Mouse (Mus musculus): ENCODE data around the gene Pex14. TPM values are rescaled to one million over a fixed set of nuclear protein-coding genes. Genes with fewer than 3 reads are reported as not detected.

The Pex14 gene
- polyA plus RNA-seq, 1 experiment = 17.3 TPM

- 94% methylated on average over 15 of the region's 15 CpGs for WGBS
- H3K36me3 ChIP-seq (ENCODE audit: control insufficient read depth, insufficient read depth, low read length) = no peaks in the 10 kb centered on the region
- TF ChIP-seq POLR2A (IDR thresholded peaks at IDR 0.05; ENCODE audit: low read depth, low read length) = no peak
- TF ChIP-seq CTCF (IDR thresholded peaks at IDR 0.05; ENCODE audit: extremely low read depth, insufficient read depth, insufficient read length, insufficient replicate concordance) = no peak
- DNase-seq (ENCODE audit: low read depth in 1 of 2, low spot score in 2 of 2) = no peak
- no peak overlapping the region for H3K27ac ChIP-seq (ENCODE audit: insufficient read depth, low read length)
- H3K4me1 ChIP-seq (ENCODE audit: control insufficient read depth, insufficient read depth, insufficient read length) = no peaks in the 10 kb centered on the region
- H3K4me3 ChIP-seq (ENCODE audit: extremely low read depth, insufficient read depth, insufficient read length) = no peak overlapping the region
- no peaks in the 10 kb centered on the region for H3K27me3 ChIP-seq (ENCODE audit: control insufficient read depth, insufficient read depth, low read length)
These were observed 180.8 kb downstream of the Pex14 start for GRCm38 (mm10) chr4:148918707-148919447.

GRCm38 (mm10) chr4:148915849-148916248, 183.8 kb downstream of the Pex14 start:
- Histone ChIP-seq H3K4me3 (ENCODE audit: extremely low read depth, insufficient read depth, insufficient read length) (no peak overlapping the region), H3K27me3 (ENCODE audit: control insufficient read depth, insufficient read depth, low read length) (no peaks in the 10 kb centered on the region), H3K36me3 (ENCODE audit: control insufficient read depth, insufficient read depth, low read length) (no peaks in the 10 kb centered on the region), H3K4me1 (ENCODE audit: control insufficient read depth, insufficient read depth, insufficient read length) (no peaks in the 10 kb centered on the region), H3K27ac (ENCODE audit: insufficient read depth, low read length) (no peak overlapping the region)
- TF ChIP-seq POLR2A (IDR thresholded peaks at IDR 0.05; ENCODE audit: low read depth, low read length) (no peak), CTCF (IDR thresholded peaks at IDR 0.05; ENCODE audit: extremely low read depth, insufficient read depth, insufficient read length, insufficient replicate concordance) (no peak)
- WGBS = 94% methylated on average over 15 of the region's 15 CpGs
- no peak for DNase-seq (ENCODE audit: low read depth in 1 of 2, low spot score in 2 of 2)

GRCm38 (mm10) chr4:148914863-148915622, 184.6 kb downstream of the Pex14 start:
- TF ChIP-seq POLR2A (IDR thresholded peaks at IDR 0.05; ENCODE audit: low read depth, low read length) = no peak
- TF ChIP-seq CTCF (IDR thresholded peaks at IDR 0.05; ENCODE audit: extremely low read depth, insufficient read depth, insufficient read length, insufficient replicate concordance) = no peak
- no peaks in the 10 kb centered on the region for H3K4me1 ChIP-seq (ENCODE audit: control insufficient read depth, insufficient read depth, insufficient read length)
- no peaks in the 10 kb centered on the region for H3K27me3 ChIP-seq (ENCODE audit: control insufficient read depth, insufficient read depth, low read length)
- no peak overlapping the region for H3K4me3 ChIP-seq (ENCODE audit: extremely low read depth, insufficient read depth, insufficient read length)
- H3K27ac ChIP-seq (ENCODE audit: insufficient read depth, low read length) = no peak overlapping the region
- H3K36me3 ChIP-seq (ENCODE audit: control insufficient read depth, insufficient read depth, low read length) = no peaks in the 10 kb centered on the region
- DNase-seq (ENCODE audit: low read depth in 1 of 2, low spot score in 2 of 2) = no peak
- WGBS = 38% methylated on average over 10 of the region's 10 CpGs

GRCm38 (mm10) chr4:148912826-148913590, 186.7 kb downstream of the Pex14 start:
- H3K27me3 ChIP-seq (ENCODE audit: control insufficient read depth, insufficient read depth, low read length) = no peaks in the 10 kb centered on the region
- no peak overlapping the region for H3K27ac ChIP-seq (ENCODE audit: insufficient read depth, low read length)
- no peaks in the 10 kb centered on the region for H3K4me1 ChIP-seq (ENCODE audit: control insufficient read depth, insufficient read depth, insufficient read length)
- no peak for DNase-seq (ENCODE audit: low read depth in 1 of 2, low spot score in 2 of 2)
- H3K36me3 ChIP-seq (ENCODE audit: control insufficient read depth, insufficient read depth, low read length) = no peaks in the 10 kb centered on the region
- no peak for TF ChIP-seq CTCF (IDR thresholded peaks at IDR 0.05; ENCODE audit: extremely low read depth, insufficient read depth, insufficient read length, insufficient replicate concordance)
- no peak for TF ChIP-seq POLR2A (IDR thresholded peaks at IDR 0.05; ENCODE audit: low read depth, low read length)
- no peak overlapping the region for H3K4me3 ChIP-seq (ENCODE audit: extremely low read depth, insufficient read depth, insufficient read length)
- WGBS = 86% methylated on average over 8 of the region's 8 CpGs

GRCm38 (mm10) chr4:148912134-148912533, 187.5 kb downstream of the Pex14 start:
- WGBS = 87% methylated on average over 7 of the region's 7 CpGs
- Histone ChIP-seq H3K27me3 (ENCODE audit: control insufficient read depth, insufficient read depth, low read length) (no peaks in the 10 kb centered on the region), H3K4me3 (ENCODE audit: extremely low read depth, insufficient read depth, insufficient read length) (no peak overlapping the region), H3K27ac (ENCODE audit: insufficient read depth, low read length) (no peak overlapping the region), H3K36me3 (ENCODE audit: control insufficient read depth, insufficient read depth, low read length) (no peaks in the 10 kb centered on the region), H3K4me1 (ENCODE audit: control insufficient read depth, insufficient read depth, insufficient read length) (no peaks in the 10 kb centered on the region)
- no peak for DNase-seq (ENCODE audit: low read depth in 1 of 2, low spot score in 2 of 2)
- no peak for TF ChIP-seq POLR2A (IDR thresholded peaks at IDR 0.05; ENCODE audit: low read depth, low read length)
- TF ChIP-seq CTCF (IDR thresholded peaks at IDR 0.05; ENCODE audit: extremely low read depth, insufficient read depth, insufficient read length, insufficient replicate concordance) = no peak

Other genes with a start within 250 kb of the Pex14 start
- 15.4 and 18.7 TPM in 2 replicates for gene Dffa, start 4.3 kb upstream of the Pex14 start, polyA plus RNA-seq (2012; rRNA removed)
- 0.53 TPM in 1 of 2 replicates, not detected in the other for gene Cort, start 26.9 kb upstream of the Pex14 start, polyA plus RNA-seq (2012; rRNA removed)
- 2.7 and 4.5 TPM in 2 replicates for gene Cenps, start 37.8 kb upstream of the Pex14 start, polyA plus RNA-seq (2012; rRNA removed)
- 62.3 and 78.9 TPM in 2 replicates for gene Pgd, start 66.9 kb upstream of the Pex14 start, polyA plus RNA-seq (2012; rRNA removed)
- gene Kif1b, start 207.8 kb upstream of the Pex14 start, polyA plus RNA-seq (2012; rRNA removed) = 9.3 and 12.6 TPM in 2 replicates

Data from spleen, adult 2 months (tissue).